Mouse (Mus musculus): ENCODE measurements around the gene B4galt3. TPM values are rescaled to one million over a fixed set of nuclear protein-coding genes. Genes with fewer than 3 reads are reported as not detected.
A peak's percentile ranks its signal among the peaks of the same experiment; 100 is the strongest.

B4galt3 gene
- polyA plus RNA-seq, 1 experiment from 2014 or later = 70.6 TPM

DNA sequence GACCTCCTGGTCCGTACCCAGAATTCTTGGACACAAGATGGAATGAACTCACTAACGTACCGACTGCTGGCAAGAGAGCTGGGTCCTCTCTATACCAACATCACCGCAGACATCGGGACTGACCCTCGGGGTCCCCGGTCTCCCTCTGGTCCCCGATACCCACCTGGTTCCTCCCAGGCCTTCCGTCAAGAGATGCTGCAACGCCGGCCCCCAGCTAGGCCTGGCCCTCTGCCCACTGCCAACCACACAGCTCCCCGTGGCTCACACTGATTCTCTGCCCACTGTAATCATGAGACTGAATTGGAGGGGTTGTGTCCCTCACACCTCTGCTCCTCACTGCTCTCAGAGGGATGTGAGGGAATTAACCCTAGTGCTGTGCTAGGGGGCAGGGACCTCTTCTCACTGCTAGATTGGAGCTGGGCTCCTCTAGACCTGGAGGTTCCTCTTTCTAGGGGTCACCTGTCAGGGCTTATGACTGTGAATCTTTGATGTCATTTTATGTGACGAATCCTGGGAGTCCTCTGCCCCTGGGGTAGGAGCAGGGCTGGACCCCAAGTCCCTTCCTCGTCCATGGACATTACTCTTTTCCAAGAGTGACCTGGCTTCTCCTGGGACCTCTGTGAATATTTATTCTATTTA is 6.1 kb downstream of the B4galt3 start:
- Histone ChIP-seq H3K27me3 (ENCODE audit: control insufficient read depth, insufficient read depth, low read length) (no peaks in the 10 kb centered on the region), H3K4me1 (ENCODE audit: control insufficient read depth, insufficient read depth, low read length) (peaks cover 9% of the 10 kb centered on the region), H3K9me3 (ENCODE audit: control insufficient read depth, low read length) (no peaks in the 10 kb centered on the region), H3K4me3 (ENCODE audit: low read depth, low read length) (no peak overlapping the region), H3K9ac (ENCODE audit: low read length) (no peak overlapping the region), H3K27ac (ENCODE audit: low read depth, low read length) (no peak overlapping the region), H3K4me2 (ENCODE audit: low read depth) (no peak overlapping the region), H3K36me3 (ENCODE audit: control insufficient read depth, insufficient read depth, low read length) (peaks cover 22% of the 10 kb centered on the region)
- DNase-seq (ENCODE audit: low spot score) (no peak), ATAC-seq (ENCODE audit: insufficient read depth, low FRiP score, low TSS enrichment) (no peak)
- 95% methylated on average over 14 of the region's 14 CpGs for WGBS

DNA sequence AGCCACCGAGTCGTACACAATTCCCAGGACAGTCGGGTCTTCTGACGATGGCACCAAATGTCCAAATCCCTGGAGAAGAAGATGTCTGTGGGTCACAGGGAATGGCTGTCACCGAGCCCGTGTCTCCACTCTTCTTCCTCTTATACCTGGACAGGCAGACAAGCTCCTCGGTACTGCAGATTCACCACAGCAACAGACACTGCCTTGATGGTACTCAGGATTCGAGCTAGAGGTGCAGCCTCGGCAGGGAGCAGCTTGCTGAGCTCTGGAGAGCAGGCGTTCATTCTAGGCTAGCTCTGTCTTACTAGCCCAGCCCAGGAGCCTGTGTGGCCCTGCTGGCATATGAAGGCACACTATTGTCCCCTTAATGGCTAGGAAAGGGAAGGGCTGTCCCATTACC is 7.6 kb downstream of the B4galt3 start:
- 89% methylated on average over 9 of the region's 10 CpGs for WGBS
- no peak for ATAC-seq (ENCODE audit: insufficient read depth, low FRiP score, low TSS enrichment)
- peaks cover 18% of the 10 kb centered on the region for H3K36me3 ChIP-seq (ENCODE audit: control insufficient read depth, insufficient read depth, low read length)

DNA sequence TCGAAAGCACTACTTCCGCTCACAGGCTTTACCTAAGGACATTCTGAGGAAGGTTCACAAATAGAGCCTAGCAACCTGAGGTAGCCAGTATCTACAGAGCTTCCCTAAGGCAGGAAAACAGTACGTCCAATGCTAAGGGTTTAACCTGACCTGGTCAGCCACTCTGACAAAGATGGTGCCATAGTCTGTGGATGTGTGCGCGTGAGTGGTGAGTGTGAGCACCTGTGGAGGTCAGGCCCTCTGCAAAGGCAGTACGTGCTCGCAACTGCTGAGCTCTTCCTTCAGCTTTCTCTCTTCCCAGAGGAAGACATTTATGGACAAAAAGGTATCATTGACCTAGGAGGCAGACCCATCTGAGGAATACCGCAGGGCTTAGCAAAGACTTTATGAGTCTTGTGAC is 8.3 kb downstream of the B4galt3 start:
- no peak overlapping the region for H3K4me3 ChIP-seq (ENCODE audit: low read depth, low read length)
- DNase-seq (ENCODE audit: low spot score) = no peak
- no peaks in the 10 kb centered on the region for H3K9me3 ChIP-seq (ENCODE audit: control insufficient read depth, low read length)
- 96% methylated on average over 8 of the region's 8 CpGs for WGBS
- peaks cover 18% of the 10 kb centered on the region for H3K36me3 ChIP-seq (ENCODE audit: control insufficient read depth, insufficient read depth, low read length)
- H3K4me2 ChIP-seq (ENCODE audit: low read depth) = no peak overlapping the region
- H3K27ac ChIP-seq (ENCODE audit: low read depth, low read length) = no peak overlapping the region
- H3K27me3 ChIP-seq (ENCODE audit: control insufficient read depth, insufficient read depth, low read length) = no peaks in the 10 kb centered on the region
- no peak for ATAC-seq (ENCODE audit: insufficient read depth, low FRiP score, low TSS enrichment)
- no peak overlapping the region for H3K9ac ChIP-seq (ENCODE audit: low read length)
- H3K4me1 ChIP-seq (ENCODE audit: control insufficient read depth, insufficient read depth, low read length) = peaks cover 6% of the 10 kb centered on the region; the same call in 1 of the 2 replicates

More for the DNA sequence above, 7.6 kb downstream of the B4galt3 start:
- DNase-seq (ENCODE audit: low spot score) = no peak
- Histone ChIP-seq H3K4me2 (ENCODE audit: low read depth) (no peak overlapping the region), H3K9ac (ENCODE audit: low read length) (no peak overlapping the region), H3K9me3 (ENCODE audit: control insufficient read depth, low read length) (no peaks in the 10 kb centered on the region), H3K27ac (ENCODE audit: low read depth, low read length) (no peak overlapping the region), H3K4me1 (ENCODE audit: control insufficient read depth, insufficient read depth, low read length) (peaks cover 6% of the 10 kb centered on the region; the same call in 1 of the 2 replicates), H3K27me3 (ENCODE audit: control insufficient read depth, insufficient read depth, low read length) (no peaks in the 10 kb centered on the region), H3K4me3 (ENCODE audit: low read depth, low read length) (no peak overlapping the region)

DNA sequence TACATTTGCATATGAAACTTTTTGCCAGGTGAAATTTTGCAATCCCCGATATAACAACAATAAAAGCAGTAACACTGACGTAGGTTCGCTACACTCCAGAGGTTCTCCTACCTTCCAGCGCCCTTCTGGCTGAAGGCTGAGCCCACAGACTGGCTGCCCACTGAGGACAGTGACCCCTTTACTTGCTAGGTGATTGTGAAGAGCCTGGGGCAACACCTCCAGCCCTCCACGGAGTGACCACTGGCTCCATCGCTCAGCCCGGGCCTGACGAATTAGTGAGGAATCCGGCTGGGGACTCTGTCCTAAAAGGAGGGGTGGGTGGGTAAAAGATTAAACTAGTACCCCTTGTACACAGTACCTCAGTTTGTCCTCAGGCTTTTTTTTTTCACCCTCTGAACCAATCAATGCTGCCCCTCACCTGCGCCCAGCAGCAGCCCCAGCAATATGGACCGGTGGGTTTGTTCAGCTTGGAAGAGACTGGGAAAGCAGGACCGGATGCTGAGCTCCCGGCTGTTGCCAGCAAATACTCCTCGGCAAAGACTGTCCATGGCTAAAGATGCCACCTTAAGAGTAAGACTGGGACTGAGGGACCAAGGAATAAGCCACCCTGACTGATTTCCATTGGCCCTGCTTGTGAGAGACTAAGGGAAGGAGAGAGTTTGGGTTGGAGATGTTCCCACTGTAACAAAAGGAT is 9.0 kb downstream of the B4galt3 start:
- Histone ChIP-seq H3K27me3 (ENCODE audit: control insufficient read depth, insufficient read depth, low read length) (no peaks in the 10 kb centered on the region), H3K4me1 (ENCODE audit: control insufficient read depth, insufficient read depth, low read length) (peaks cover 6% of the 10 kb centered on the region; the same call in 1 of the 2 replicates), H3K27ac (ENCODE audit: low read depth, low read length) (no peak overlapping the region), H3K9ac (ENCODE audit: low read length) (no peak overlapping the region; the same call in 1 of the 2 replicates), H3K9me3 (ENCODE audit: control insufficient read depth, low read length) (no peaks in the 10 kb centered on the region), H3K4me2 (ENCODE audit: low read depth) (no peak overlapping the region), H3K4me3 (ENCODE audit: low read depth, low read length) (peak overlapping the region; percentile 67; the same call in 1 of the 2 replicates), H3K36me3 (ENCODE audit: control insufficient read depth, insufficient read depth, low read length) (peaks cover 18% of the 10 kb centered on the region)
- 88% methylated on average over 14 of the region's 14 CpGs for WGBS
- DNase-seq (ENCODE audit: low spot score) = no peak
- no peak for ATAC-seq (ENCODE audit: insufficient read depth, low FRiP score, low TSS enrichment)

DNA sequence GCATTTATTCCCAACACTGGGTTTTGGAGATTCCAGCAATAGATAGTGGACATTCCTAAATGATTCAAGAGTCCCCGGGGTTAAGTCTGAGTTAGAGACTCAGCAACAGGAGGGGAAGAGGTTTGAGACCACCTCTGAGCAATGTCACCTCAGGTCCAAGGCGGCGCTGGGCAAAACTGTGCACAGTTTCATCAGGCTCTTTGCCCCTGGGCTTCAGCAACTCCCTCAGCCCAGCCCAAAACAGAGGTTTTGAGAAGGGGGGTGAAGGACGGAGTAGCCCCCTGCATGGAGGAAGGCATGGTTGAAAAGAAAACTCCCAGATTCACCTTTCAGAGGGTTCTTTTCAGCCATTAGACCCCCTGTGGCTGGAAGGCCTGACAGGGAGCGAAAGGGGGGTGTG is 9.6 kb downstream of the B4galt3 start:
- no peak for DNase-seq (ENCODE audit: low spot score)
- H3K27me3 ChIP-seq (ENCODE audit: control insufficient read depth, insufficient read depth, low read length) = no peaks in the 10 kb centered on the region
- 68% methylated on average over 5 of the region's 5 CpGs for WGBS
- H3K9ac ChIP-seq (ENCODE audit: low read length) = peak overlapping the region; percentile 61
- H3K36me3 ChIP-seq (ENCODE audit: control insufficient read depth, insufficient read depth, low read length) = peaks cover 16% of the 10 kb centered on the region
- H3K4me2 ChIP-seq (ENCODE audit: low read depth) = peak overlapping the region; percentile 84
- H3K4me1 ChIP-seq (ENCODE audit: control insufficient read depth, insufficient read depth, low read length) = peaks cover 6% of the 10 kb centered on the region; the same call in 1 of the 2 replicates
- ATAC-seq (ENCODE audit: insufficient read depth, low FRiP score, low TSS enrichment) = no peak
- H3K27ac ChIP-seq (ENCODE audit: low read depth, low read length) = no peak overlapping the region
- peak overlapping the region; percentile 67 for H3K4me3 ChIP-seq (ENCODE audit: low read depth, low read length)
- no peaks in the 10 kb centered on the region for H3K9me3 ChIP-seq (ENCODE audit: control insufficient read depth, low read length)

DNA sequence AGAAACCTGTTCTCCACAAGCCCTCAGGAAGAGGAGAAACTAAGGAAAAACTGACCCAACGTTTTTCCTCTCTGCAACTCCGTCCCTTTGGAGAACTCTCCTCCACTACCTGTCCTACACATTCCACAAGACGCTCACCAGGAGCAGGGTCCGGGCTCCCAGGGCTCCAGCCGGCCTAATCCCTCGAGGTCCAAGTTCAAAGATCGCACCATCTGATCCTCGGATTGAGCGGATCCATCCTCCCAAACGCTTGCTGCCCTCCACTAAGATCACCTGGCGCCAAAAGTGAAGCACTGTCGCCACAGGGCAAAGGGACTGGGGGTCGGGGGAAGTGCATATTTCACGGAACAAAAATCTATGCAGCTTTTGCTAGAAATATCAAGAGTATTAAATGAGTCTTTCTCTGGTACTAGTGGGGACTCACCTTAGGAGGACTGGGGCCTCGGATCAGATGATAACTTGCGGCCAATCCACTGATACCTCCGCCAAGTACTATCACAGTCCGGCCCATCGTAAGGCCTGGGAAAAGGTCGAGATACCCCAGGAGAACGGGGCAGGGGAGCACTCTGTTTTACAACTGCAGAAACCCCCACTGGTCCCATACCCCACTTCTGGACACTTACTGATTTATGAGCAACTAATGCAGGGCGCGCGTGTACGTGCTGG is 10.3 kb downstream of the B4galt3 start:
- H3K9me3 ChIP-seq (ENCODE audit: control insufficient read depth, low read length) = no peaks in the 10 kb centered on the region
- DNase-seq (ENCODE audit: low spot score) = no peak
- H3K9ac ChIP-seq (ENCODE audit: low read length) = peak overlapping the region; percentile 61
- 2% methylated on average over 25 of the region's 25 CpGs for WGBS
- H3K4me2 ChIP-seq (ENCODE audit: low read depth) = peak overlapping the region; percentile 84
- peak overlapping the region; percentile 67 for H3K4me3 ChIP-seq (ENCODE audit: low read depth, low read length)
- peaks cover 6% of the 10 kb centered on the region; the same call in 1 of the 2 replicates for H3K4me1 ChIP-seq (ENCODE audit: control insufficient read depth, insufficient read depth, low read length)
- no peaks in the 10 kb centered on the region for H3K27me3 ChIP-seq (ENCODE audit: control insufficient read depth, insufficient read depth, low read length)
- no peak overlapping the region for H3K27ac ChIP-seq (ENCODE audit: low read depth, low read length)
- H3K36me3 ChIP-seq (ENCODE audit: control insufficient read depth, insufficient read depth, low read length) = peaks cover 16% of the 10 kb centered on the region
- ATAC-seq (ENCODE audit: insufficient read depth, low FRiP score, low TSS enrichment) = peak; percentile 40

DNA sequence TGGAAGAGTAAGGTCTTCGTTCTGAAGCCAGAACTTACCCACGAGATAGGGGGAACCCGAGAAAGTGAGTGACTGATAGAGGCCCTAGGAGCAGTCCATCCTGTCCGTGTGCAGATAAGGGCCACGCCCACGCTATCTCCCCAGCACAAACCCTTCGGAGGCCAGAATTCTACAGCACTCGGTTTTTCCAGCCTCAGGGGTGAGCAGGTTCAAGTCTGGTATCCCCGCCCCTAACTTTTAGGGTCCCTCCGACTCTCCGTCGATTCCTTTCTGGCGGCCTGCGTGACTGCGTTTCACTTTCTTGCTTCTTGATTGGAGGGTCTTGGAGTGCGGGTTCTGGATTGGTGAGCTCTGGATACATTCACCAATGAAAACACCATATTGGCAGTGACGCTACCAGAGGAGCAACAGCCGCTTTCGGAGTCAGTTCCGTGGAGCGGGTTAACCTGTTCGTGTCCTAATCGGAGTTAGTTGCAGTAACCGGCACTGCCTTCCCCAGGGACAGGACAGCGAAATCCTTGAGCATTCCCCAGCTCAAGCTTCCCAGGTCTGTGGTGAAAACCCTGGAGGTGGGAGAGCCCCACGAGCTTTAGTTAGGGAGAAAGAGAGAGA is 10.9 kb downstream of the B4galt3 start, which contains the start of gene Ppox:
Gene Ppox (minus strand): TSS at position 271 of the 612 bp plus-strand sequence.
- Histone ChIP-seq H3K27me3 (ENCODE audit: control insufficient read depth, insufficient read depth, low read length) (no peaks in the 10 kb centered on the region), H3K4me2 (ENCODE audit: low read depth) (peak within 1 kb of the TSS; percentile 84), H3K27ac (ENCODE audit: low read depth, low read length) (peak within 1 kb of the TSS; percentile 76), H3K4me1 (ENCODE audit: control insufficient read depth, insufficient read depth, low read length) (peaks cover 6% of the 10 kb centered on the region; the same call in 1 of the 2 replicates), H3K9ac (ENCODE audit: low read length) (peak within 1 kb of the TSS; percentile 61), H3K9me3 (ENCODE audit: control insufficient read depth, low read length) (no peaks in the 10 kb centered on the region), H3K4me3 (ENCODE audit: low read depth, low read length) (peak within 1 kb of the TSS; percentile 67), H3K36me3 (ENCODE audit: control insufficient read depth, insufficient read depth, low read length) (peaks cover 15% of the 10 kb centered on the region)
- DNase-seq (ENCODE audit: low spot score) (peak; percentile 90), ATAC-seq (ENCODE audit: insufficient read depth, low FRiP score, low TSS enrichment) (peak; percentile 98)
- WGBS = 0% methylated on average over 26 of the region's 26 CpGs

DNA sequence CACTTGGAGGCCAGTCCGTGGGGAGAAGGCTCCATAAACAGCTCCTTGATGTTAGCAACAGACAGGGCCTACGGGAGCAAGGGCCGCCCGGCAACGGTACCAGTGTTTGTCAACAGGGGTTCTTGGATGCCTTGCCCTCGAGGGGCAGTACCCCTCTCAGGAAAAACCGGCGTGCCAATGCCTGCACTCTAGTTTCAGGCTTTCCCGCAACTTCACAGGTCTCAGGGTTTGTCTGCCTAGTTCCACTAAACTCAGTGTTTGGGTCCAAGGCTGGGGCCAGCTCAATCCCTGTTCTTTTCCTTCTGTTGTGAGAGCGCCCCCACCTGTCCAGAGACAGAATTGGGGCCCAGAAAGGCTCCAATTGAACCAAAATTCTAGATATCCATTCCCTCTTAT is 11.4 kb downstream of the B4galt3 start:
- no peaks in the 10 kb centered on the region for H3K27me3 ChIP-seq (ENCODE audit: control insufficient read depth, insufficient read depth, low read length)
- under 1% methylated on average over 10 of the region's 10 CpGs for WGBS
- H3K36me3 ChIP-seq (ENCODE audit: control insufficient read depth, insufficient read depth, low read length) = peaks cover 14% of the 10 kb centered on the region
- peaks cover 6% of the 10 kb centered on the region; the same call in 1 of the 2 replicates for H3K4me1 ChIP-seq (ENCODE audit: control insufficient read depth, insufficient read depth, low read length)
- DNase-seq (ENCODE audit: low spot score) (peak; percentile 80), ATAC-seq (ENCODE audit: insufficient read depth, low FRiP score, low TSS enrichment) (peak; percentile 49)
- H3K9ac ChIP-seq (ENCODE audit: low read length) = peak overlapping the region; percentile 50
- H3K4me3 ChIP-seq (ENCODE audit: low read depth, low read length) = peak overlapping the region; percentile 67
- no peaks in the 10 kb centered on the region for H3K9me3 ChIP-seq (ENCODE audit: control insufficient read depth, low read length)
- peak overlapping the region; percentile 76 for H3K27ac ChIP-seq (ENCODE audit: low read depth, low read length)
- H3K4me2 ChIP-seq (ENCODE audit: low read depth) = peak overlapping the region; percentile 78
